ENCODE assay signal across 20 mouse cellular contexts in genomic region chr9:56235281-56235680, GRCm38 (mm10).
DNase-seq lines count a peak whose midpoint lies in the region; ATAC-seq and TF ChIP-seq lines count a peak whose summit lies in the region.
"Had no signal": no experiment of that assay in that cellular context is flagged by ENCODE, and none has a peak within 500 bp of the region (broad histone marks: within the 10 kb centered on the region; RNA-seq: fewer than 3 reads in every experiment).

No protein-coding gene starts in this region.

- WGBS in heart, embryonic 11.5 days (ENCODE audit: insufficient replicate concordance) = 67% methylated on average over 5 of the region's 5 CpGs
- 51% methylated on average over 5 of the region's 5 CpGs for WGBS in heart, postnatal 0 days
- 71% methylated on average over 5 of the region's 5 CpGs for WGBS in midbrain, embryonic 11.5 days
- WGBS in midbrain, embryonic 14.5 days = 67% methylated on average over 5 of the region's 5 CpGs

- TF ChIP-seq EP300 in heart, postnatal 0 days (IDR thresholded peaks at IDR 0.05; ENCODE audit: low read depth) = no peak

- ATAC-seq in heart, embryonic 11.5 days (replicated peaks; ENCODE audit: insufficient number of reproducible peaks, low FRiP score, low TSS enrichment) = no peak
- ATAC-seq in heart, postnatal 0 days (ENCODE audit: insufficient read depth, low read depth) = no peak
- ATAC-seq in midbrain, embryonic 11.5 days (ENCODE audit: low FRiP score) = no peak
- no peak for ATAC-seq in midbrain, embryonic 14.5 days (ENCODE audit: low FRiP score, low TSS enrichment)
- ATAC-seq: CD4-positive, CD25-positive, alpha-beta regulatory T cell, adult 4 months had no signal

- H3K27me3 ChIP-seq in heart, embryonic 11.5 days (ENCODE audit: control insufficient read depth, insufficient read depth, low read length) = no peaks in the 10 kb centered on the region
- H3K27me3 ChIP-seq in heart, postnatal 0 days (ENCODE audit: control insufficient read depth, insufficient read depth, low read length) = no peaks in the 10 kb centered on the region
- no peaks in the 10 kb centered on the region for H3K27me3 ChIP-seq in midbrain, embryonic 11.5 days (ENCODE audit: control insufficient read depth, insufficient read depth, low read length)
- no peaks in the 10 kb centered on the region for H3K27me3 ChIP-seq in midbrain, embryonic 14.5 days (ENCODE audit: control insufficient read depth, insufficient read depth, low read length)
- H3K27me3 ChIP-seq in myocyte (ENCODE audit: control insufficient read depth, insufficient read depth, insufficient read length) = no peaks in the 10 kb centered on the region
- H3K27me3 ChIP-seq: hindbrain, embryonic 13.5 days; kidney, embryonic 15.5 days; midbrain, embryonic 13.5 days; neural tube, embryonic 13.5 days had no signal

- H3K9ac ChIP-seq in heart, embryonic 11.5 days (ENCODE audit: low read depth, low read length) = no peak overlapping the region
- H3K9ac ChIP-seq in heart, postnatal 0 days (replicated peaks; ENCODE audit: low read depth, low read length) = 0 out of 2 replicates have a peak overlapping the region, but pooled peaks have one; percentile 16
- no peak overlapping the region for H3K9ac ChIP-seq in midbrain, embryonic 11.5 days (ENCODE audit: low read length)
- no peak overlapping the region for H3K9ac ChIP-seq in midbrain, embryonic 14.5 days (replicated peaks; ENCODE audit: low read length)
- H3K9ac ChIP-seq: hindbrain, embryonic 13.5 days; kidney, embryonic 15.5 days; midbrain, embryonic 13.5 days; neural tube, embryonic 13.5 days had no signal

- no peaks in the 10 kb centered on the region for H3K9me3 ChIP-seq in heart, embryonic 11.5 days (replicated peaks; ENCODE audit: control insufficient read depth, low read length)
- H3K9me3 ChIP-seq in heart, postnatal 0 days (replicated peaks; ENCODE audit: control insufficient read depth, low read length) = no peaks in the 10 kb centered on the region
- no peaks in the 10 kb centered on the region for H3K9me3 ChIP-seq in midbrain, embryonic 11.5 days (ENCODE audit: control insufficient read depth, low read length)
- no peaks in the 10 kb centered on the region for H3K9me3 ChIP-seq in midbrain, embryonic 14.5 days (ENCODE audit: control insufficient read depth, low read length)
- H3K9me3 ChIP-seq: hindbrain, embryonic 13.5 days; kidney, embryonic 15.5 days; midbrain, embryonic 13.5 days; neural tube, embryonic 13.5 days had no signal

- H3K36me3 ChIP-seq in heart, embryonic 11.5 days (ENCODE audit: control insufficient read depth, insufficient read depth, low read length) = no peaks in the 10 kb centered on the region
- peaks cover 12% of the 10 kb centered on the region; the same call in 1 of the 2 replicates for H3K36me3 ChIP-seq in heart, postnatal 0 days (replicated peaks; ENCODE audit: control insufficient read depth, insufficient read depth, low read length)
- no peaks in the 10 kb centered on the region for H3K36me3 ChIP-seq in midbrain, embryonic 11.5 days (ENCODE audit: control insufficient read depth, insufficient read depth, low read length)
- H3K36me3 ChIP-seq in midbrain, embryonic 14.5 days (ENCODE audit: control insufficient read depth, insufficient read depth, low read length) = no peaks in the 10 kb centered on the region
- H3K36me3 ChIP-seq in myocyte (ENCODE audit: control insufficient read depth, insufficient read depth) = peaks cover 12% of the 10 kb centered on the region
- H3K36me3 ChIP-seq: midbrain, embryonic 13.5 days had no signal

- peak overlapping the region; percentile 86 for H3K27ac ChIP-seq in heart, embryonic 11.5 days (ENCODE audit: low read depth, low read length)
- peak overlapping the region; percentile 88 for H3K27ac ChIP-seq in heart, postnatal 0 days (ENCODE audit: low read depth)
- no peak overlapping the region for H3K27ac ChIP-seq in midbrain, embryonic 11.5 days (ENCODE audit: low read depth, low read length)
- H3K27ac ChIP-seq in midbrain, embryonic 14.5 days (replicated peaks; ENCODE audit: low read depth, low read length) = no peak overlapping the region
- H3K27ac ChIP-seq: hindbrain, embryonic 13.5 days; kidney, embryonic 15.5 days; midbrain, embryonic 13.5 days; neural tube, embryonic 13.5 days had no signal

- H3K4me1 ChIP-seq in heart, embryonic 11.5 days (ENCODE audit: control insufficient read depth, insufficient read depth, low read length) = peaks cover 47% of the 10 kb centered on the region
- H3K4me1 ChIP-seq in heart, postnatal 0 days (ENCODE audit: control insufficient read depth, insufficient read depth) = peaks cover 68% of the 10 kb centered on the region
- H3K4me1 ChIP-seq in midbrain, embryonic 11.5 days (ENCODE audit: control insufficient read depth, insufficient read depth, low read length) = no peaks in the 10 kb centered on the region
- no peaks in the 10 kb centered on the region for H3K4me1 ChIP-seq in midbrain, embryonic 14.5 days (ENCODE audit: control insufficient read depth, insufficient read depth, low read length)
- H3K4me1 ChIP-seq: hindbrain, embryonic 13.5 days; midbrain, embryonic 13.5 days; neural tube, embryonic 13.5 days had no signal

- H3K4me2 ChIP-seq in heart, embryonic 11.5 days = no peak overlapping the region
- H3K4me2 ChIP-seq in heart, postnatal 0 days (ENCODE audit: low read depth, low read length) = no peak overlapping the region; the same call in 1 of the 2 replicates
- H3K4me2 ChIP-seq in midbrain, embryonic 11.5 days = no peak overlapping the region
- H3K4me2 ChIP-seq in midbrain, embryonic 14.5 days (ENCODE audit: low read length) = no peak overlapping the region
- H3K4me2 ChIP-seq in myocyte (ENCODE audit: low read depth) = peak overlapping the region; percentile 57
- H3K4me2 ChIP-seq: hindbrain, embryonic 13.5 days; kidney, embryonic 15.5 days; midbrain, embryonic 13.5 days; neural tube, embryonic 13.5 days had no signal

- no peak overlapping the region for H3ac ChIP-seq in myocyte (ENCODE audit: control insufficient read depth, insufficient read length)

- no peak for TF ChIP-seq CTCF in heart, postnatal 0 days (IDR thresholded peaks at IDR 0.05; ENCODE audit: low read depth)

- DNase-seq in heart, adult 9 months (ENCODE audit: low spot score in 2 of 2) = no peak
- DNase-seq in heart, postnatal 0 days (ENCODE audit: low spot score) = no peak
- no peak for DNase-seq in heart, adult 8-10 months (ENCODE audit: low spot score)
- peak; percentile 60 for DNase-seq in midbrain, embryonic 11.5 days (ENCODE audit: low spot score, missing footprints)
- DNase-seq in midbrain, embryonic 14.5 days = no peak
- DNase-seq in cerebellum, adult 8-10 months = no peak
- DNase-seq: adrenal gland, postnatal 25 days; cerebellum, adult 9-10 months; gastrocnemius, adult 2 months; kidney, adult 11 months; kidney, postnatal 36 days; lung, postnatal 14 days; thymus, postnatal 25 days had no signal

- TF ChIP-seq POLR2A in myocyte (IDR thresholded peaks at IDR 0.05; ENCODE audit: insufficient read length, low read depth) = no peak

- peaks cover 6% of the 10 kb centered on the region for H3K79me2 ChIP-seq in myocyte (ENCODE audit: control insufficient read depth, insufficient read depth)

- H3K4me3 ChIP-seq in heart, embryonic 11.5 days (ENCODE audit: low read depth, low read length) = no peak overlapping the region
- H3K4me3 ChIP-seq in heart, postnatal 0 days (ENCODE audit: low read depth, low read length) = no peak overlapping the region
- H3K4me3 ChIP-seq in midbrain, embryonic 11.5 days (ENCODE audit: low read depth, low read length) = no peak overlapping the region
- no peak overlapping the region for H3K4me3 ChIP-seq in midbrain, embryonic 14.5 days (replicated peaks; ENCODE audit: low read depth, low read length)
- H3K4me3 ChIP-seq in myocyte = no peak overlapping the region
- H3K4me3 ChIP-seq: gastrocnemius, adult 2 months; hindbrain, embryonic 13.5 days; kidney, embryonic 15.5 days; midbrain, embryonic 13.5 days; neural tube, embryonic 13.5 days had no signal

TF ChIP-seq in myocyte, 11 proteins besides CTCF, POLR2A, EP300 and RAD21:
- no peak for TF ChIP-seq POLR2AphosphoS2 (IDR thresholded peaks at IDR 0.05; ENCODE audit: insufficient read length, low read depth)
- no peak for TF ChIP-seq MYOG (IDR thresholded peaks at IDR 0.05; ENCODE audit: control insufficient read depth in 1 of 3, insufficient read depth in 1 of 3, insufficient read length in 2 of 3, low read depth in 2 of 3)
- TF ChIP-seq REST (IDR thresholded peaks at IDR 0.05; ENCODE audit: insufficient read depth, insufficient read length) = no peak
- no peak for TF ChIP-seq CEBPB (IDR thresholded peaks at IDR 0.05; ENCODE audit: insufficient read depth, poor library complexity, severe bottlenecking)
- no peak for TF ChIP-seq TCF12 (IDR thresholded peaks at IDR 0.05; ENCODE audit: insufficient read depth, poor library complexity, severe bottlenecking)
- no peak for TF ChIP-seq USF1 (IDR thresholded peaks at IDR 0.05; ENCODE audit: low read depth)
- TF ChIP-seq MYOD1 (IDR thresholded peaks at IDR 0.05; ENCODE audit: control insufficient read depth in 1 of 3, insufficient read length in 2 of 3, low read depth in 2 of 3) = no peak
- TF ChIP-seq TCF3 (IDR thresholded peaks at IDR 0.05; ENCODE audit: insufficient read length, low read depth) = no peak

Comparison
In these comparisons a context has a peak if more than half of its experiments do, and no peak if none do; other contexts are left out.
1. H3K27ac ChIP-seq: peak in heart, embryonic 11.5 days (single experiment) and heart, postnatal 0 days (single experiment); none in midbrain, embryonic 11.5 days (single experiment) and midbrain, embryonic 14.5 days (single experiment).